Mouse (Mus musculus) forebrain, embryonic 14.5 days (tissue): ENCODE measurements around the gene Slc6a20a. TPM values are rescaled to one million over a fixed set of nuclear protein-coding genes. Genes with fewer than 3 reads are reported as not detected.
"Not testable (repeated sequence)": the region's sequence is repeated elsewhere in the genome, so short reads cannot be mapped to it uniquely, and the experiment has no call there.

Experiments used
- ATAC-seq: fragments of 200-750 bp; cut with Nextera tagmentation; 2 replicates; pipeline ENCODE4 v1.8.0; 2017; ENCODE audit warnings: mild to moderate bottlenecking, moderate library complexity
- DNase-seq: peaks from one replicate; pipeline ENCODE4 v3.0.0-alpha.2; 2015; ENCODE audit warnings: low spot score
- H3K27ac ChIP-seq: fragments of 300-500 bp; sonication (generic); 2 replicates; pipeline ENCODE4 v1.5.1; 2014; ENCODE audit warnings: low read depth, mild to moderate bottlenecking, control low read depth, low read length, moderate library complexity
- H3K27me3 ChIP-seq: fragments of 300-500 bp; sonication (generic); replicated peaks from 2 replicates; pipeline ENCODE4 v1.6.1; 2014; ENCODE audit warnings: low read length, control low read depth, mixed read lengths; ENCODE audit not compliant: control insufficient read depth, insufficient read depth
- H3K36me3 ChIP-seq: fragments of 300-500 bp; sonication (generic); 2 replicates; pipeline ENCODE4 v1.6.1; 2014; ENCODE audit warnings: low read length, control low read depth; ENCODE audit not compliant: control insufficient read depth, insufficient read depth
- H3K4me1 ChIP-seq: fragments of 300-500 bp; sonication (generic); 2 replicates; pipeline ENCODE4 v1.6.1; 2014; ENCODE audit warnings: antibody characterized with exemption, low read length, control low read depth; ENCODE audit not compliant: control insufficient read depth, insufficient read depth
- H3K4me2 ChIP-seq: fragments of 300-500 bp; sonication (generic); 2 replicates; pipeline ENCODE4 v1.6.1; 2014; ENCODE audit warnings: mild to moderate bottlenecking, control low read depth, low read length
- H3K4me3 ChIP-seq: fragments of 300-500 bp; sonication (generic); 2 replicates; pipeline ENCODE4 v1.5.1; 2014; ENCODE audit warnings: low read depth, low read length, control low read depth
- H3K9ac ChIP-seq: fragments of 300-500 bp; sonication (generic); 2 replicates; pipeline ENCODE4 v1.6.1; 2014; ENCODE audit warnings: mild to moderate bottlenecking, low read length, control low read depth, moderate library complexity
- H3K9me3 ChIP-seq: fragments of 300-500 bp; sonication (generic); replicated peaks from 2 replicates; pipeline ENCODE4 v1.6.1; 2016; ENCODE audit warnings: low read length, control low read depth, mixed read lengths; ENCODE audit not compliant: control insufficient read depth
- WGBS: fragments of 180-500 bp; shearing (Covaris S2); extraction: QIAGEN DNeasy Blood & Tissue Kit; methylation state at CpG from one replicate; pipeline ENCODE4 v1.1.7; 2014; 5-methylcytosine and 5-hydroxymethylcytosine counted together
- polyA plus RNA-seq: library from polyadenylated mRNA; unstranded; fragments of >200 nt; fragmentation: Nextera tagmentation; extraction: Ambion mirVana; gene quantifications from 2 replicates; pipeline ENCODE4 v1.2.1, GENCODE M21; 2014

Slc6a20a gene
- polyA plus RNA-seq, 1 experiment from 2014 or later = 5.0 TPM

DNA sequence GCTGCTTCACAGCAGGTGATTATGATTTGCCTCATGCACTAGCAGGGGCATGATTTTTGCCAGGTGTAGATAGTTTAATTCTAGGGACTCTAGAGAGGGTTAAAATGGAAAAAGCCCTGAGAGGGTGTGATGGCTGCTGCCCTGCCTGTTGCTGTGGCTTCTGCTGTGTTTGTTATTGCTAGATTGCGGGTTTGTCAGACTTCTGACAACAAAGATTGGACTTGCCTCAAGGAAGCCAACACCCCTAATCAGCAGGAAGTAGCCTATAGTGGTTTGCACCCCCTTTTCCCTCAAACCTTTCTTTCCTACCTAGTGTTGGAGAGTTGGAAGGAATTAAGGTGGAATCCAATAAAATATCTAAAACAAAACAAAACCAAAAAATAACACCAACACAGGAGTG is 9.5 kb upstream of the Slc6a20a start:
- Histone ChIP-seq H3K9ac (no peak overlapping the region), H3K4me3 (no peak overlapping the region), H3K27me3 (no peaks in the 10 kb centered on the region), H3K4me1 (no peaks in the 10 kb centered on the region), H3K4me2 (no peak overlapping the region), H3K36me3 (peaks cover 9% of the 10 kb centered on the region; the same call in 1 of the 2 replicates), H3K27ac (no peak overlapping the region), H3K9me3 (no peaks in the 10 kb centered on the region)
- WGBS = 73% methylated on average over 1 of the region's 1 CpGs
- ATAC-seq = no peak
- no peak for DNase-seq

DNA sequence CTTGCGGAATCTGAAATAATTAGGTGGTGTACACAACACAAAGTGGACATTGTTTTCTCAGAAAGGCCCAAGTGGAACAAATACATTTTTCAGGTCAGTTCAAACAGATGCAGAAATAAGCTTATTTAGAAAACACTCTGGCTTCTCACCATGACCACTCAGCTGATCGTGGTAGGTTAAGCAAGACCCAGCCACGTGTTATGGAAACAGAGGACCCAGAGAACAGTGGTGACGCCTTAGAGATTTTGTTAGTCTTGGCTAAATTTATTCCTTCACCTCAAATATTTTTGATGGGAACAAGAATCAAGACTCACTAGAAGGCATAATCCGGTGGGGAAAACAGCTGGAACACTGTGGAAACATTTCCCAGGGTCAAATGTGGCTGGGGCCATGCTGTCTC is 7.5 kb upstream of the Slc6a20a start:
- ATAC-seq (no peak), DNase-seq (no peak)
- Histone ChIP-seq H3K36me3 (no peaks in the 10 kb centered on the region), H3K27ac (no peak overlapping the region), H3K9ac (no peak overlapping the region), H3K4me3 (no peak overlapping the region), H3K4me1 (no peaks in the 10 kb centered on the region), H3K4me2 (no peak overlapping the region), H3K27me3 (no peaks in the 10 kb centered on the region), H3K9me3 (no peaks in the 10 kb centered on the region)
- WGBS = 68% methylated on average over 5 of the region's 5 CpGs

DNA sequence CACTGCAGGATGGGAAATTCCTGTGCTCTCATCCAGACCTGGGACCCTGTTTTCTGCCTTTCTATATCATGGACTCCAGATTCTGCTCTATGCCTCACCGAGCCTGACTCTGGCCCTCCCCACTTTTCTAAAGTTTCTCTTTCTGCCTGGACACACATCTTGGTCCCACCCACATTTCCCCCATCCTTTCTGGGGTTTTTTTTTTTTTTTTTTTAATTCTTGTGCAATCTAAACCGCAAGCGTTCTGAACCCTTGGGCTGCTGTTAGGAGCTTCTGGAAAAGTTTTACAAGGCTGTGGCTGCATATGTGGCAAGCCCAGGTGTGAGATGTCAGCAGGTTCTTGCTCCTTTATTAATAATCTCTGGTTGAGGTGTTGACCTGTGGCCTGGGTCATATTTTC is 5.0 kb upstream of the Slc6a20a start:
- Histone ChIP-seq H3K4me2 (no peak overlapping the region), H3K9me3 (no peaks in the 10 kb centered on the region), H3K4me3 (no peak overlapping the region), H3K9ac (no peak overlapping the region), H3K36me3 (no peaks in the 10 kb centered on the region), H3K27ac (no peak overlapping the region), H3K4me1 (peaks cover 1% of the 10 kb centered on the region), H3K27me3 (peaks cover 8% of the 10 kb centered on the region)
- ATAC-seq (no peak), DNase-seq (no peak)
- WGBS = 62% methylated on average over 3 of the region's 3 CpGs

DNA sequence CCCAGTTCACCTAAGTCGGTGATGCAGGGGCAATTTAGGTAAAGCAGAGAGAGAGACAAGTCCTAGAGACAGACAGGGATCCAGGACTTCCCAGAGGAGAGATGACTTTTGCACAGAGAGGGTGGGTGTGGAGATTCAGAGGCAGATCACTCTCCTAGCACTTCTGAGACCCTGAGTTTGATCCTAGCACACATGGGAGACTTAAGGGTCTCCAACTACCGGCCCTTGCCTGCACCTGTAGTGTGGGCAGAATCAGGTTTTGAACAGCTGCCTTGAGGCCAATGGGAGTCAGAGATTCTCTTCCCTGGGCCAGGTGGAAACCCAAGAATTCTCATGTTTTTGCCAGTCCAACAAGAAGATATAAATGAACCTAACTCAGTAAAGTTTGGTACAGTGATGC is 513 bp upstream of the Slc6a20a start:
- DNase-seq (no peak), ATAC-seq (no peak)
- H3K27me3 ChIP-seq = peaks cover 31% of the 10 kb centered on the region
- H3K4me1 ChIP-seq = peaks cover 6% of the 10 kb centered on the region
- no peak overlapping the region for H3K27ac ChIP-seq
- H3K9ac ChIP-seq = no peak overlapping the region
- 20% methylated on average over 2 of the region's 2 CpGs for WGBS
- H3K4me2 ChIP-seq = peak overlapping the region; percentile 72
- H3K36me3 ChIP-seq = no peaks in the 10 kb centered on the region
- H3K4me3 ChIP-seq = peak overlapping the region; percentile 35
- H3K9me3 ChIP-seq = no peaks in the 10 kb centered on the region

DNA sequence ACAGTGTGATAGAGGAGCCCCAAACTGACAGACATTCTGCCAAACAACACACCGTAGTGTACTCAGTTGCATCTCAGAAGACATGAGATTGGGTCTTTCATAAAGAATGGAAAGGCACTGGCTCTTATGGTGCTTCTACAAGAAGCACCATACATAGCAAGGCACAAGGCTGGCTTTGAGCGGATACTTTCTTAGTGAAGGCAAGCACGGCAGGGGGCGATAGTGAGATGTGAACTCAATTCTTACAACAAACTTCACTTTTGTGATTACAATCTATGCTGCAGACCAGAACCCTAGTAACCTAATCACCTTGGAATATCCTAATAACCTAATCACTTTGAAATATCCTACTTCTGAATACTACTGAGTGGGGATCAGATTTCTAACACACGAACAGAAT is 13.0 kb downstream of the Slc6a20a start:
- DNase-seq (peak; percentile 41), ATAC-seq (no peak)
- 55% methylated on average over 5 of the region's 5 CpGs for WGBS
- Histone ChIP-seq H3K9ac (no peak overlapping the region), H3K36me3 (no peaks in the 10 kb centered on the region), H3K4me3 (no peak overlapping the region), H3K27ac (no peak overlapping the region), H3K27me3 (no peaks in the 10 kb centered on the region), H3K4me2 (no peak overlapping the region), H3K4me1 (no peaks in the 10 kb centered on the region), H3K9me3 (no peaks in the 10 kb centered on the region)

DNA sequence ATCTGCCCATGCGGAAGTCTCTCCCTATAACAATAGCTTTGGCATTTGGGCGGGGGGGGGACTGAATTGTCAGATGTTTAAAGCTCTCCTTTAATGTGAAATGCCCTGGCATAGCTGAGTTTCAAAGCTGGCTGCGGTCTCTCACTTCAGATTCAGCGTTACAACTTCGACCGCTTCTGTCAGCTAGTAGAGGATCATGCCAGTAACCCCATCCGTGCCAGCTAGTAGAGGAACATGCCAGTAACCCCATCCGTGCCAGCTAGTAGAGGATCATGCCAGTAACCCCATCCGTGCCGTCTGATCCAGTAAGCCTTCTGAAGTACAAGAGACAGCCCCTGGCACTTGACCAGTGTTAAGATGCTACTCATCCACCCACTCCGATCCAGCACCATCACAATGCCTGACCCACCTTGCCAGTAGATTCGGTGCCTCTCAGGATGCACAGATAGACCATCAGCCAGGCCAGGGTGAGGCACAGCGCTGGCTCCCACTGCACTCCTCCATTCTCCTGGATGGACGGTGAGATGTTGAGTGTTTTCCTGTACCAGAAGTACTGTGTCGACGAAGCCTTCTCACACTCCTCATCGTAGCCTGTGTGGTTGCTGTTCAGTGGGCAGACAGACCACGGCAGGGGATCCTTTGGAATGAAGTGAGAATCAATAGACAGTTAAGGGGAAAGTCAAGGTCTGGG is 18.6 kb downstream of the Slc6a20a start:
- WGBS = 74% methylated on average over 16 of the region's 18 CpGs
- DNase-seq (peak; percentile 58), ATAC-seq (peak; percentile 73; the same call in 1 of the 2 replicates)
- H3K27ac ChIP-seq, H3K4me1 ChIP-seq, H3K27me3 ChIP-seq, H3K9ac ChIP-seq, H3K4me2 ChIP-seq, H3K9me3 ChIP-seq, H3K4me3 ChIP-seq, H3K36me3 ChIP-seq: not testable (repeated sequence)

DNA sequence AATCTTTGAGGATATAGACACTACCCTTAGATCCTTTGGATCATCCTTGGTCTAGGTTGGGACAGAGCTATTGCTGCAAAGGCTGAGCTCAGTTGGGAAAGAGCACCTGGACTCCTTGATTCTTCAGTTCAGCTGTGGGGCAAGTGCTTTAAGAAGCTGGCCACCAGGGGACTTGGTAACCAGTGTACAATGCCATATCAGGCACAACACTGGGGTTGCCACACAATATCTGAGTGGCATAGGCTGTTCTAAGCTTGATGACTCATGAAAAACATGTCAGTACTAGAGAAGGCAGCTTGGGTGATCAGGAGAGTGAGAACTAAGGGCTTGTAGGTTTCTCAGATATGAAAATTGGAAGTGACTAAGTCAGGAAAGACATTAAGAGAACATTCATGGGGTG is 19.7 kb downstream of the Slc6a20a start:
- Histone ChIP-seq H3K4me3 (no peak overlapping the region), H3K4me2 (no peak overlapping the region), H3K9me3 (no peaks in the 10 kb centered on the region), H3K4me1 (no peaks in the 10 kb centered on the region), H3K36me3 (no peaks in the 10 kb centered on the region), H3K27ac (no peak overlapping the region), H3K9ac (no peak overlapping the region), H3K27me3 (no peaks in the 10 kb centered on the region)
- ATAC-seq (no peak), DNase-seq (no peak)

DNA sequence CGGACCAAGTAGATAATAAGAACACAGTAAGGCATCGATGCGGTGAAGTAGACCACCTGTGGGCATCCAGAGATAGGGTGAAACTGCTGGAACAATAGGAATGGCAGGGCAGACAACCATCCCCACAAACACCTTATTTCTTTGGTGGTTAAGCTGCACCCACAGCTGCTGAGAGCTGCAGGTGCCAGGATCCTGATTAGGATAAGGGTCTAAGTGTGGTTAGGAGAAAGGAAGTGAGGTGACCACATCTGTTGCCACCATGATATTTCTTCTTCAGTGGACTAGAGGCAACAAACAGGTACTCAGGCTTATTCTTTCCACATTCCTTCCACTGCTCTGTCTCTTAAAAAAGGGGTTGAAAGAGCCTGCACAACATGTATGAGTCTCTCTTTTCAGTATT is 21.2 kb downstream of the Slc6a20a start:
- no peaks in the 10 kb centered on the region for H3K9me3 ChIP-seq
- no peak overlapping the region for H3K4me2 ChIP-seq
- 81% methylated on average over 3 of the region's 3 CpGs for WGBS
- no peaks in the 10 kb centered on the region for H3K27me3 ChIP-seq
- no peaks in the 10 kb centered on the region for H3K36me3 ChIP-seq
- no peaks in the 10 kb centered on the region for H3K4me1 ChIP-seq
- no peak overlapping the region for H3K9ac ChIP-seq
- no peak for DNase-seq
- no peak overlapping the region for H3K4me3 ChIP-seq
- ATAC-seq = no peak
- H3K27ac ChIP-seq = no peak overlapping the region

DNA sequence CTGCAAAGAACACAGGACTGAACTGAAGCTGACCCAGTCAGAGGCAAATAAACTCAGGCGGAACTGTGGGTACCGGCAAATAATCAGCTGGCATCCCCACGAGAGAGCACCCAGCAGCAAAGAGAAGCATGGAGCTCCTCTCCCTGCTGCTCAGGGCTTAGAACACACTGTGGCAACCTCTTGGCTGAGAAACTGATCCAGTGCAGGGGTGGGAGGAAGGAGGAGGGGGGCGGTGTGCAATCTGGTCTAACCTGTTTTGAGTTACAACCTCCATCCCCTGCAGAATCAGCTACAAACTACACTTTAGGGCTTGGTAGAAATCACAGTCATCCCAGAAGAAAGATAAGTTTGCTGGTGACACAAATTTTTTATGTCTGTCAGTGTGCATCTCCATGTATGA is 27.3 kb downstream of the Slc6a20a start:
- H3K4me3 ChIP-seq = no peak overlapping the region
- no peak for ATAC-seq
- 55% methylated on average over 4 of the region's 4 CpGs for WGBS

More for the DNA sequence above, 27.3 kb downstream of the Slc6a20a start:
- Histone ChIP-seq H3K27ac (no peak overlapping the region), H3K9me3 (no peaks in the 10 kb centered on the region), H3K4me1 (no peaks in the 10 kb centered on the region), H3K4me2 (no peak overlapping the region), H3K9ac (no peak overlapping the region), H3K27me3 (no peaks in the 10 kb centered on the region), H3K36me3 (no peaks in the 10 kb centered on the region)
- DNase-seq = no peak
